Mouse (Mus musculus): ENCODE measurements at regions not wholly inside any gene's neighbourhood (a gene's known extent, or its start where the extent isn't known, plus 50 kb on each side); places are given as distances from the start of the nearest gene placed in this dataset.
A peak's percentile ranks its signal among the peaks of the same experiment; 100 is the strongest.

- TF ChIP-seq CTCF (IDR thresholded peaks at IDR 0.05; ENCODE audit: low read depth), result no peak
- Histone ChIP-seq H3K4me3 (ENCODE audit: low read depth, low read length) (no peak overlapping the region), H3K27me3 (ENCODE audit: insufficient read depth, low read length) (no peaks in the 10 kb centered on the region), H3K4me1 (ENCODE audit: insufficient read depth) (no peaks in the 10 kb centered on the region), H3K27ac (ENCODE audit: low read depth) (no peak overlapping the region), H3K36me3 (ENCODE audit: insufficient read depth) (no peaks in the 10 kb centered on the region), H3K9me3 (ENCODE audit: low read depth, low read length) (no peaks in the 10 kb centered on the region), H3K4me2 (no peak overlapping the region), H3K9ac (no peak overlapping the region)
- ATAC-seq (ENCODE audit: insufficient read depth), result no peak
- no peak for DNase-seq
- 52% methylated on average over 1 of the region's 1 CpGs for WGBS
These were observed 248.6 kb upstream of the Ndst4 start for GRCm38 (mm10) chr3:125155319-125155718.

DNA sequence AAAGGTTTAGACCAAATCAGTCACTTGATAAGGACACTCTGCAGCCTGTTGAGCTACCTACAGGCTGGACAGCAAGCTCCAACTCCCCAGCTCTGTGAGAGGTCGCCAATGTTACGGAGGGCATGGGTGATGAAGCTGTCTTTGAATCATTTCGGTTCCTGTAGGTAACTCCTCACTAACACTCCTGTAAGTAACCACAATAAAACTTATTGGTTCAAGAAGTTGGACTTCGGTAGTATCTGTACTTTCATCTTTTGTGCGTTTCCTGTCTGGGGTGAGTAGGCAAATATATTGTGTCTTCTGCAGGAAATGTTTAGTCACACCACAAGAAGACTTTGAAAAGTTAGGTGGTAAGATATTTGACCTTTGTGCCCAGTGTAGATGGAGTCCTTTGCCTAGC lies 244.1 kb upstream of the Ndst4 start:
- H3K27ac ChIP-seq (ENCODE audit: low read depth), result no peak overlapping the region
- H3K9me3 ChIP-seq (ENCODE audit: low read depth, low read length), result no peaks in the 10 kb centered on the region
- no peaks in the 10 kb centered on the region for H3K36me3 ChIP-seq (ENCODE audit: insufficient read depth)
- ATAC-seq (ENCODE audit: insufficient read depth) (no peak), DNase-seq (no peak)
- WGBS, result 81% methylated on average over 5 of the region's 5 CpGs
- H3K27me3 ChIP-seq (ENCODE audit: insufficient read depth, low read length), result no peaks in the 10 kb centered on the region
- no peak overlapping the region for H3K4me2 ChIP-seq
- no peak for TF ChIP-seq CTCF (IDR thresholded peaks at IDR 0.05; ENCODE audit: low read depth)
- H3K4me1 ChIP-seq (ENCODE audit: insufficient read depth), result no peaks in the 10 kb centered on the region
- H3K4me3 ChIP-seq (ENCODE audit: low read depth, low read length), result no peak overlapping the region
- no peak overlapping the region for H3K9ac ChIP-seq

DNA sequence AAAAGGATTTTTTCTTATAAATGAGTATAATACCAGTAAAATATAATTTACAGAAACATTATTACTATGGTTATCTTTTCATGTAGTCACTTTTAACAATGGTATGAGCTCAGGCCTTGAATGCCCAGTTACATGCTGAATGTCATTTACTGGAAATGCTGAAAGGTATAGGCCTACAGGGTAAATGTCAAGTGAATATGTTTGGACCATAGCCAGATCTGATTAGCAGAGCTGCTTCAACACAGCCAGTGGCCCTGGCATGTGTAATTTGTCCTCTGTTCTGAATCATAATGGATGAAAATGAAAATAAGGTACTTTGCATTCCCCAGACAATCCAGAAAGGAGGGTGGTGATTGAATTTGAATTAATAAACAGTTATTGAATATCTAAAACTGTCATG lies 213.3 kb upstream of the Ndst4 start:
- H3K4me3 ChIP-seq (ENCODE audit: low read depth, low read length), result no peak overlapping the region
- ATAC-seq (ENCODE audit: insufficient read depth) (no peak), DNase-seq (no peak)
- no peaks in the 10 kb centered on the region for H3K36me3 ChIP-seq (ENCODE audit: insufficient read depth)
- H3K9ac ChIP-seq, result no peak overlapping the region
- no peak overlapping the region for H3K4me2 ChIP-seq
- no peaks in the 10 kb centered on the region for H3K9me3 ChIP-seq (ENCODE audit: low read depth, low read length)
- no peak overlapping the region for H3K27ac ChIP-seq (ENCODE audit: low read depth)
- H3K4me1 ChIP-seq (ENCODE audit: insufficient read depth), result no peaks in the 10 kb centered on the region
- TF ChIP-seq CTCF (IDR thresholded peaks at IDR 0.05; ENCODE audit: low read depth), result no peak
- no peaks in the 10 kb centered on the region for H3K27me3 ChIP-seq (ENCODE audit: insufficient read depth, low read length)

- 92% methylated on average over 2 of the region's 2 CpGs for WGBS
- no peak overlapping the region for H3K4me2 ChIP-seq
- no peaks in the 10 kb centered on the region for H3K27me3 ChIP-seq (ENCODE audit: insufficient read depth, low read length)
- H3K4me1 ChIP-seq (ENCODE audit: insufficient read depth), result no peaks in the 10 kb centered on the region
- no peak overlapping the region for H3K9ac ChIP-seq
- DNase-seq (no peak), ATAC-seq (ENCODE audit: insufficient read depth) (no peak)
- H3K36me3 ChIP-seq (ENCODE audit: insufficient read depth), result no peaks in the 10 kb centered on the region
- H3K4me3 ChIP-seq (ENCODE audit: low read depth, low read length), result no peak overlapping the region
- H3K9me3 ChIP-seq (ENCODE audit: low read depth, low read length), result no peaks in the 10 kb centered on the region
- no peak for TF ChIP-seq CTCF (IDR thresholded peaks at IDR 0.05; ENCODE audit: low read depth)
- H3K27ac ChIP-seq (ENCODE audit: low read depth), result no peak overlapping the region
These were observed 183.0 kb upstream of the Ndst4 start for GRCm38 (mm10) chr3:125220913-125221312.

- H3K36me3 ChIP-seq (ENCODE audit: insufficient read depth), result no peaks in the 10 kb centered on the region
- no peak overlapping the region for H3K27ac ChIP-seq (ENCODE audit: low read depth)
- DNase-seq, result no peak
- 81% methylated on average over 3 of the region's 3 CpGs for WGBS
- TF ChIP-seq CTCF (IDR thresholded peaks at IDR 0.05; ENCODE audit: low read depth), result no peak
- H3K27me3 ChIP-seq (ENCODE audit: insufficient read depth, low read length), result no peaks in the 10 kb centered on the region
- no peak overlapping the region for H3K9ac ChIP-seq
- H3K4me1 ChIP-seq (ENCODE audit: insufficient read depth), result no peaks in the 10 kb centered on the region
- no peak overlapping the region for H3K4me2 ChIP-seq
- H3K4me3 ChIP-seq (ENCODE audit: low read depth, low read length), result no peak overlapping the region
- no peaks in the 10 kb centered on the region for H3K9me3 ChIP-seq (ENCODE audit: low read depth, low read length)
- no peak for ATAC-seq (ENCODE audit: insufficient read depth)
These were observed 152.8 kb upstream of the Ndst4 start for GRCm38 (mm10) chr3:125251124-125251523.

DNA sequence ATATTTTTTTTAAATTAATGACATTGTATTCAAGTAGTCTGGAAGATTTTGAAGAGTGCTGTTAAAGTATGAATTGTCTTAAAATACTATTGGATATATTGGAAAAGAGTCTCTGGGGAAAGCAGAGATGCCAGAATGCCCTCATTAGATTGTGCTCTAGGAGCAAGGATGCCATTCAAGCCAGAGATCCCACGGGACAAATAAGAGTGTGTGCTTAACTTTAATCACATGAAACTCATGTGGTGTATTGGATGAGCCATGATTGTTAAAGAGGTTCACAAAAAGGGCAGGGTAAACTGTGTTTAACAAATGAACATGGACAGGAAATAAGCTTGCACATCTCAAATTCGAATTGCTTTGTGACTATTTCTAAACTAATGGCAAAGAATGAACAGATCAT lies 143.0 kb upstream of the Ndst4 start:
- no peak overlapping the region for H3K4me2 ChIP-seq
- H3K27ac ChIP-seq (ENCODE audit: low read depth), result no peak overlapping the region
- no peak for DNase-seq
- H3K27me3 ChIP-seq (ENCODE audit: insufficient read depth, low read length), result no peaks in the 10 kb centered on the region
- WGBS, result 26% methylated on average over 2 of the region's 2 CpGs
- no peaks in the 10 kb centered on the region for H3K36me3 ChIP-seq (ENCODE audit: insufficient read depth)
- no peaks in the 10 kb centered on the region for H3K4me1 ChIP-seq (ENCODE audit: insufficient read depth)
- H3K4me3 ChIP-seq (ENCODE audit: low read depth, low read length), result no peak overlapping the region
- no peak for TF ChIP-seq CTCF (IDR thresholded peaks at IDR 0.05; ENCODE audit: low read depth)
- no peak for ATAC-seq (ENCODE audit: insufficient read depth)
- H3K9me3 ChIP-seq (ENCODE audit: low read depth, low read length), result no peaks in the 10 kb centered on the region
- no peak overlapping the region for H3K9ac ChIP-seq

- ATAC-seq (ENCODE audit: insufficient read depth) (peak; percentile 44; the same call in 1 of the 2 replicates), DNase-seq (no peak)
- Histone ChIP-seq H3K4me2 (no peak overlapping the region), H3K36me3 (ENCODE audit: insufficient read depth) (no peaks in the 10 kb centered on the region), H3K4me1 (ENCODE audit: insufficient read depth) (no peaks in the 10 kb centered on the region), H3K27me3 (ENCODE audit: insufficient read depth, low read length) (no peaks in the 10 kb centered on the region), H3K4me3 (ENCODE audit: low read depth, low read length) (no peak overlapping the region), H3K27ac (ENCODE audit: low read depth) (no peak overlapping the region), H3K9me3 (ENCODE audit: low read depth, low read length) (no peaks in the 10 kb centered on the region), H3K9ac (no peak overlapping the region)
- no peak for TF ChIP-seq CTCF (IDR thresholded peaks at IDR 0.05; ENCODE audit: low read depth)
- WGBS, result 61% methylated on average over 5 of the region's 5 CpGs
These were observed 133.2 kb upstream of the Ndst4 start for GRCm38 (mm10) chr3:125270695-125271094.

- Histone ChIP-seq H3K36me3 (ENCODE audit: insufficient read depth) (no peaks in the 10 kb centered on the region), H3K27me3 (ENCODE audit: insufficient read depth, low read length) (no peaks in the 10 kb centered on the region), H3K9ac (no peak overlapping the region), H3K4me3 (ENCODE audit: low read depth, low read length) (no peak overlapping the region), H3K4me2 (no peak overlapping the region), H3K9me3 (ENCODE audit: low read depth, low read length) (no peaks in the 10 kb centered on the region), H3K4me1 (ENCODE audit: insufficient read depth) (no peaks in the 10 kb centered on the region), H3K27ac (ENCODE audit: low read depth) (peak overlapping the region; percentile 32; the same call in 1 of the 2 replicates)
- TF ChIP-seq CTCF (IDR thresholded peaks at IDR 0.05; ENCODE audit: low read depth), result no peak
- DNase-seq (peak; percentile 18), ATAC-seq (ENCODE audit: insufficient read depth) (no peak)
- 15% methylated on average over 2 of the region's 2 CpGs for WGBS
These were observed 132.7 kb upstream of the Ndst4 start for GRCm38 (mm10) chr3:125271215-125271614.
